Mouse (Mus musculus) gastrocnemius, adult 8-10 months (tissue): ENCODE measurements around the gene Ormdl3. TPM values are rescaled to one million over a fixed set of nuclear protein-coding genes. Genes with fewer than 3 reads are reported as not detected.

ENCODE experiments used
- DNase-seq, 2 experiments: peaks; one replicate each; pipeline ENCODE4 v3.0.0; 2022; ENCODE audit warnings: low spot score in 2 of 2
- total RNA-seq, 4 experiments: library from RNA; stranded (reverse); gene quantifications; 2 replicates each; pipeline ENCODE4 v1.2.4; 2022

Ormdl3 gene
- total RNA-seq, 4 experiments from 2014 or later: 26.7 to 31.9 (median 28.4) TPM

DNA sequence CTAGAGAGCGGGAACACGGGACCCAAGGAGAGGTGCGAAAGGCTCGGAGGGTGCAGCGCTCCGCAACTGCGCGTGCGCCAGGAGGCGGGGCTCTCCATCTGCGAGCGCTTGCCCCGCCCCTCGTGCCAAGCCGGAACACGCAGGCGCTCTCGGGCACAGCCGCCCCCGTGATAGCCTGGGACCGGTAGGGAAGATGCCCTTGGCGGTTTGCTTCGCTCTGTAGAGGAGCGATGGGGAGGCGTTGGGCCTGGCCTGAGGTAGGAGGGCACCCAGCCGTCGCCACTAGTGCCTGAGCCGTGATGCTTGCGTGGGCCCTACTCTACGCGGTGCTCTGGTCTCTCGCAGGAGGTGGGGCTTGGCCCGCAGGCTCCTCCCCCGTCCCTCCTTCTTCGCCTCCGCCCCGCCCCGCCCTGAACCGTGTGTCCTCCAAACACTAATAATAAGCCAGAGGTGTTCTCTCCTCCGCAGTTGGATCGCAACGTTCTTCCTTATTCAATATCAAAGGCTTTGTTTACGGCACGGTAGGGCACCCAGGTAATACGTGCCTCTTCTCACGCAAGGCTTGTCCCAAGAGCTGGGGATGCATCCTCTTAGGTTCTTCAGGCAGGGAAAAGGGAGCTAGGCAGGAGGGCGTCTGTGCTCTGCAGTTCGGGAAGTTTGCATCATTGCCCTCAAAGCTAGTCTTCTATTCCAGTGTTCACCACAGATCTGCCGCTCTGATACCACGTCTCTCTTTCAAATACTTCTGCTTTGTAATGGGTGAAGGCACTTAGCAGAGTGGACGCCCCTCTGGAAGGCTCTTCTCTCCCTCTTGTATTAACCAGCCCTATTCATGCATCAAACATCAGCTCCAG lies 36.0 kb downstream of the Ormdl3 start, which contains the start of gene Zpbp2:
Zpbp2 (plus strand) TSS at position 123 of the 854 bp plus-strand sequence.
- peak; percentile 68 to 71 for DNase-seq

DNA sequence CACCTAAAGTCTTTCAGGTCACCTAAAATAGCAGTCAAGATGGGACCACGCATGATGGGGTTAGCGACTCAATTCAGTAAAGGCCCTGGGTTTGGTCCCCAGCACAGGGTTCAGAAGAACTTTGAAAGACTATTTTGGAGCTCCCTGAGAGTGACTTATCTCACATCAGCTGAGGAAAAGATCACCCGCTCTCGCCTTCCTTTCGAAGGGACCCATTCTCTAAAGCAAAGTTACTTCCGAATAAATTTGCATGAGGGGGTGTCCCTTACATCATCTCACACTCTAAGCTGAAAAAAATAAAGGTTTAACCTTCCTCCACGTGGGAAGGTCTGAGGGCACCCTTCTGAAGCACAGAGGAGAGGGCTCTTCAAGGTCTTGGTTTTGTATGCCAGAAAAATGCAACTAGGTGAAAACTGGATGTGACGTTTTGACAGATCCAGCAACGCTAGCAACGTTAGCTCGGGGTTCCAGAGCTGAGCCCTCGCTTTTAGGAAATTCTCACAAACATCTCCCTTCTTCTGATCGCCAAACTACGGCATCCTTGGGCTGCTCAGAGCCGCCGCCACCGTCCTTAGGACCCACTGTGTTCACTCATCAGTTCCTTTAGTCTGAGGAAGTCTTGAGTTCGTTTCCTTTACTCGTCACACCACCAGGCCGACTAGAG lies 36.7 kb downstream of the Ormdl3 start:
- DNase-seq: no peak

GRCm38 (mm10) chr11:98549363-98549762 lies 37.8 kb downstream of the Ormdl3 start:
- DNase-seq: no peak

GRCm38 (mm10) chr11:98547308-98547693 lies 39.9 kb downstream of the Ormdl3 start:
- no peak for DNase-seq

DNA sequence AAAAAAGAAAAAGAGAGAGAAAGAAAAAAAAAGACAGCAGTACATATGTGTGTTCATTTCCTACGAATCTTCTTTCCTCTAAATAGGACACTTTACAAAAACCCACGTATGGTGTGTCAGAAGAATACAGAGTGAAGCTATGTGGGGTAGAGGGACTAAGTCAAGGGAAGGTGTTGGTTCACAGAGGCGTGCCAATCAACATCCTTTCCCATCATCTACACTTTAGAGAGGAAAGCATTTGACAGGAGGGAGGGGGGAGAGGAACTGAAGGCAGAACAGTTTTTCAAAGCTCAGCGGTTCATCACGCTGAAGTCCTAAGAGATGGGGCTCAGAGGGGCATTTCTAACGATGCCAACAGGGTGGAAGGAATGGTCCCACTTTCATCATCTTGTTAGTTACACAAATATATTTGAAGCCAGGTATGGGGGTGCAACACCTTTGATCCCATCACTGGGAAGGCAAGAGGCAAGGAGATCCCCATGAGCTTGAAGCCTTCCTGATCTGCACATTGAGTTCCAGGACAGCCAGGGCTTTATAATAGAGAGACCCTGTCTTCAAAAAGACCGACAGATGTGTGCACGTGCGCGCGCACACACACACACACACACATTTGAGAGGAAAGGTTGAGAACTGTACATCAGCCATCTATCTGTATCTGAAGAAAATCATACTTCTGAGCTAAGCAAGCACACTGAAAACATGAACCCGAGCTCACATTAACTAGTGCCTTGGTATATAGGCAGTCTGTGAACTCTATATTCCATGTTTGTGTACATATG lies 40.5 kb downstream of the Ormdl3 start:
- no peak for DNase-seq

DNA sequence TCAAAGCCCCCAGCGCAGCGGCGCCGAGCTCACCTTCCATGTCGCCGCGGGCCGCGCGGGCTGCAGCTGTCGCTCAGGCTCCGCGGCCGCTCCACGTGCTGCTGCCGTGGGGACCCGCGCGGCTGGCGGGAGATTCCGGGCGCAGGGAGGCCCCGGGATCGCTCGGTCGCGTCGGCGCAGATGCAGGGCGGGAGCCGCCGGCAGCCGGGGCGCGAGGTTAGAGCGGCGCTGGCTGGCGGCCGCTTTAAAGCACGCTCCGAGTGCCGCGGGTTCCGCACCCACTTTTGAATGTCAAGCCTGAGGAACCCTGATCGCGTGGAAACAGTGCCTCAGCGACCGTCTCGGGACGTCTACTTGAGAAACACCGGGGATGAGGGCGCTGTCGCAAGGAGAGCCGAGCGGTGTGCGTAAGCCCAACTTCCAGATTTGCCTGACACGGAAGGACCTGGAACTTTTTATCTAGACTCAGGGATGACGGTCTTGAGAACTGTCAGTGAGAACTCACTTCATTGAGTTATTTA lies 41.4 kb downstream of the Ormdl3 start, which contains the start of gene Ikzf3:
Ikzf3 (minus strand) TSS at position 321 of the 521 bp plus-strand sequence.
- no peak for DNase-seq

DNA sequence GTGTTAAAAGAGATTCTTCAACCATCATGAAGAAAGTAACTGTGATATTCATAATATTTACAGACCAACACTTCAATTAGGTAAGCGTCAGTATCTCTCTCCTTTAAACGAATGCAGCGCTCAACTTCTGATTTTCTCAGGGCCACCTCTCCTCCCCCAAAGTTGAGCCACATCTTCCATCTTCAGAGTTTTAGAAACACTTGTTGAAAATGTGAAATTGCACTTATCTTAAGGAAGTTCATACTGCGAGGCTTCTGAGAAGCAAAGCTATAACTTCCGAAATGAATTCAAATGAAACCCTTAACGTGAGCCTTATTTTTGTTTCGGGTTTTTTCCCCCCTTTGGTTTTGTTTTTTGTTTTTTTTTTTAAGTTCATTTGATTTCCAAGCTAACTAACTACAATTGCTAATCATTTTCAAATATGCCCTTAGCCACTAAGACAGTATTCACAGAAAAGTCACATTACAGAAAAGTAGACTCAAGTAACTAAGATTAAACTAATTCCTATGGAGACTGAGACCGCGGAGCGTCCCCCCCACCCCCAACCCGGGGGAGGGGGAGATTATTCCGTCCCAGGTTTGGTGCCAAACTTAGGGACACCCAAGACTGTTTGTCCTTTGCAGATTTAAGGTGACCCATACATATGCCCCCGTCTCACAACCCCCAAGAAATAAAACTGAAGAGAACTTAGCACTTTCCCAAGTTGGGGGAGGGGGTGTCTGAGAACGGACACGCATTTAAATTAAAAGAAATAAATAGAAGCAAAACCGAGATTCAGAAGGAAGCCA lies 42.1 kb downstream of the Ormdl3 start:
- DNase-seq: no peak

DNA sequence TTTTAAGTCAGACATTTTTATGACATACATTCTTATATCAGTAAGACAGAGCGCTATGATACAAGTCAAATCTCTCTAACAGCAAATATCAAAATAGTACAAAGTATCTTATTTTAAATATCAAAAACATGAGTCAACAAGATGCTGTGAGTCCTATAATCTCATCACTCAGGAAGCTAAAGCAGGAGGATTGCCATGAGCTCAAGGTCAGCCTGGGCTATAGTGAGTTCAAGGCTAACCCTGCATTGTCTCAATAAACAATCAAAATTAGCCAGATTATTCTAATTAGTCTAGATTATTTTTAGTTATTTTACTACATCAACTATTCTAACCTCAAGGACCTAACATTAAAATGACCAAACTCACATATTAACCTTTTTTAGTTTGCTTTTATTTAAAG lies 43.8 kb downstream of the Ormdl3 start:
- no peak for DNase-seq

- no peak for DNase-seq
Observed at GRCm38 (mm10) chr11:98542553-98542952, 44.6 kb downstream of the Ormdl3 start.

- DNase-seq: no peak
Observed at GRCm38 (mm10) chr11:98540319-98540718, 46.8 kb downstream of the Ormdl3 start.

DNA sequence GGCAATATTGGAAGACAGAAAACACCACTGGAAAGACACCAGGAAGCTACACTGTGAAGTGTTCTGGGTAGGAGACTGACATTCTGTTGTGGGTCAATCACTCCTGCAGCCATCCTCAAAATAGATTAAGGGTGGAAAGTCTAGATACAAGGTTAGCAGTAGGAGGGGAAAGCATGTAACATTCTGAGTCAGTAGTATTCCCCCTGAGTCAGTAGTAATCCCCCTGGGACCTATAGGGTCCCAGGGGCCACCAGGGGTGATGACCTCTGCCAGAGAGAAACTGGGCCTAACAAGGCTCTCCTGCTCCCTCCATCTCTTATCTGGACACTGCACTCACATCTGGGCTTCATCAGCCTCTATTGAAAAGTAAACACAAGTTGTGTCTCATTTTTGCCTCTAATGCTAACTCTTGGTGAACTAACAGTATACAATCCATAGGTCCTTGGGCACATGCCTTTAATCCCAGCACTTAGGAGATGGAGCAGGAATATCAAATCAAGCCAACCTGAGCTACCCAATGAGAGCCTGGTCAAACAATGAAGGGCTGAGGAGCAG lies 49.6 kb downstream of the Ormdl3 start:
- no peak for DNase-seq

Other genes with a start within 250 kb of the Ormdl3 start
- gene Ppp1r1b, start 239.0 kb downstream of the Ormdl3 start, total RNA-seq: under 1 TPM in 3 of 4 experiments, not detected in 1; 0.27 to 0.90 (median 0.44) TPM
- 10 to 100 TPM; 12.0 to 18.2 (median 13.9) TPM for gene Stard3, start 229.0 kb downstream of the Ormdl3 start, total RNA-seq
- gene Tcap, start 203.6 kb downstream of the Ormdl3 start, total RNA-seq: 1,000 to 10,000 TPM; 3,817 to 5,138 (median 4,616) TPM
- gene Pnmt, start 200.9 kb downstream of the Ormdl3 start, total RNA-seq: 1 to 10 TPM; 2.7 to 6.6 (median 3.8) TPM
- gene Pgap3, start 186.9 kb downstream of the Ormdl3 start, total RNA-seq: 1 to 10 TPM; 1.8 to 2.5 (median 2.2) TPM
- 1 to 10 TPM; 1.3 to 1.5 (median 1.4) TPM for gene Erbb2, start 174.9 kb downstream of the Ormdl3 start, total RNA-seq
- 10 to 100 TPM; 34.5 to 41.7 (median 37.7) TPM for gene Mien1, start 148.4 kb downstream of the Ormdl3 start, total RNA-seq
- gene Grb7, start 141.0 kb downstream of the Ormdl3 start, total RNA-seq: under 1 TPM in 2 of 4 experiments, not detected in 2; 0.11 to 0.29 TPM
- gene Ikzf3, start 41.3 kb downstream of the Ormdl3 start, total RNA-seq: not detected
- gene Zpbp2, start 36.3 kb downstream of the Ormdl3 start, total RNA-seq: not detected
- gene Lrrc3c, start 10.9 kb upstream of the Ormdl3 start, total RNA-seq: not detected
- 1 to 10 TPM; 5.1 to 6.1 (median 5.4) TPM for gene Gm12355, start 38.3 kb upstream of the Ormdl3 start, total RNA-seq
- gene Gsdma3, start 39.0 kb upstream of the Ormdl3 start, total RNA-seq: 10 to 100 TPM in 1 of 4 experiments, 1 to 10 TPM in 3; 5.5 to 18.2 (median 8.3) TPM
- gene Gsdma2, start 59.4 kb upstream of the Ormdl3 start, total RNA-seq: under 1 TPM in 3 of 4 experiments, not detected in 1; 0.24 to 0.51 (median 0.25) TPM
- gene Gsdma, start 77.0 kb upstream of the Ormdl3 start, total RNA-seq: 1 to 10 TPM in 1 of 4 experiments, under 1 TPM in 3; 0.24 to 1.4 (median 0.85) TPM
- gene Psmd3, start 95.2 kb upstream of the Ormdl3 start, total RNA-seq: 100 to 1,000 TPM; 104 to 107 (median 104) TPM
- gene Csf3, start 113.9 kb upstream of the Ormdl3 start, total RNA-seq: not detected
- gene Med24, start 142.1 kb upstream of the Ormdl3 start, total RNA-seq: 10 to 100 TPM; 42.2 to 48.4 (median 47.9) TPM
- 10 to 100 TPM; 67.5 to 81.5 (median 76.2) TPM for gene Thra, start 153.3 kb upstream of the Ormdl3 start, total RNA-seq
- 100 to 1,000 TPM in 2 of 4 experiments, 10 to 100 TPM in 2; 83.4 to 175 (median 99.4) TPM for gene Nr1d1, start 188.0 kb upstream of the Ormdl3 start, total RNA-seq
- 10 to 100 TPM; 53.9 to 57.7 (median 55.8) TPM for gene Msl1, start 208.1 kb upstream of the Ormdl3 start, total RNA-seq
- 10 to 100 TPM; 14.1 to 18.4 (median 15.2) TPM for gene Casc3, start 217.5 kb upstream of the Ormdl3 start, total RNA-seq
- gene Rapgefl1, start 249.4 kb upstream of the Ormdl3 start, total RNA-seq: under 1 TPM in 2 of 4 experiments, not detected in 2; 0.08 to 0.29 TPM